Mouse (Mus musculus): ENCODE data around the gene Camsap1. TPM values are rescaled to one million over a fixed set of nuclear protein-coding genes. Genes with fewer than 3 reads are reported as not detected.

Camsap1 gene
- polyA plus RNA-seq, 1 experiment from 2014 or later = 6.0 TPM

DNA sequence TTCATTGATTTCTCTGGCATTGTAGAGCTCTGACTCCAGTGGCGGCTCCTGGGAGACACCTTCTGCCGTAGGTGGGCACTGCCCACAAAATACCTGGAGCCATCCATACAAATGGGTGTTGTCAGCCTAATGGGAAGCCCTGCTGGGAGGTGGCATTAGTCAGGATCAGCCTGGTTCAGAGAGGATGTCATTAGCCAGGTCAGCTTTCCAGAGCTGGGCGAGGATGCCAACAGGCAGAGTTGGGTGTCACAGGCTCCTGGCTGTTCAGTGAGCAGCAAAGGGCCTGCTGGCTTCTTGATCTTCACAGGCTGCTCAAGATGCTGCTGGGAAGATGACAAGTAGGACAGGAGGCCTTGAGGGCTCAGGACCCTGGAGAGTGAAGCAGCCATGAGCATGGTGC is 98.3 kb downstream of the Camsap1 start:
- H3K36me3 ChIP-seq (ENCODE audit: control insufficient read depth, insufficient read depth) = no peaks in the 10 kb centered on the region
- no peak overlapping the region for H3K4me2 ChIP-seq (ENCODE audit: low read depth, low read length)
- H3K4me3 ChIP-seq (ENCODE audit: low read length) = no peak overlapping the region
- H3K9me3 ChIP-seq (replicated peaks; ENCODE audit: control insufficient read depth, low read length) = no peaks in the 10 kb centered on the region
- WGBS = 83% methylated on average over 3 of the region's 3 CpGs
- no peaks in the 10 kb centered on the region for H3K4me1 ChIP-seq (ENCODE audit: control insufficient read depth, insufficient read depth, low read length)
- no peak overlapping the region for H3K27ac ChIP-seq (ENCODE audit: low read length)
- no peak for ATAC-seq (replicated peaks; ENCODE audit: extremely low read depth, insufficient read depth, low FRiP score)
- H3K27me3 ChIP-seq (ENCODE audit: control insufficient read depth, insufficient read depth, low read length) = peaks cover 7% of the 10 kb centered on the region; the same call in 1 of the 2 replicates
- no peak overlapping the region for H3K9ac ChIP-seq (ENCODE audit: low read length)

DNA sequence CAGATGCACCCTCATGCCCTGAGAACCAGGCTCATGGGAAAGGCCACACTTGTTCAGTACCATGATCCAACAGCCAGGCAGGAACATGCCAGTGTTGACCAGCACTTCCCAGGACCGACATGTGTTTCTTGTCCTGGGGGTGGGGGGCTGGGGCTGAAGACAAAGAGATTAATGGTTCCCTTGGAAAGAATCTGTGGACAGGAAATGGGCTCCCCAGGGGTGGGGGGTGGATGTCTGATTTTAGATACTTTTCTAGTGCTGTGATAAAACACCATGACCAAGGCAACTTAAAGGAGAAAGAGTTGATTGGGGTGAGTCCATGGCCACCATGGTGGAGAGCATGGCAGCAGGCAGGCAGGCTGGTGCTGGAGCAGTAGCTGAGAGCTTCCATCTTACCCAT is 100.8 kb downstream of the Camsap1 start:
- 29% methylated on average over 1 of the region's 1 CpGs for WGBS
- no peak for ATAC-seq (replicated peaks; ENCODE audit: extremely low read depth, insufficient read depth, low FRiP score)
- H3K4me2 ChIP-seq (ENCODE audit: low read depth, low read length) = no peak overlapping the region
- H3K4me3 ChIP-seq (ENCODE audit: low read length) = no peak overlapping the region
- H3K9me3 ChIP-seq (replicated peaks; ENCODE audit: control insufficient read depth, low read length) = no peaks in the 10 kb centered on the region
- no peak overlapping the region for H3K9ac ChIP-seq (ENCODE audit: low read length)
- H3K36me3 ChIP-seq (ENCODE audit: control insufficient read depth, insufficient read depth) = no peaks in the 10 kb centered on the region
- no peak overlapping the region for H3K27ac ChIP-seq (ENCODE audit: low read length)
- peaks cover 30% of the 10 kb centered on the region for H3K27me3 ChIP-seq (ENCODE audit: control insufficient read depth, insufficient read depth, low read length)
- no peaks in the 10 kb centered on the region for H3K4me1 ChIP-seq (ENCODE audit: control insufficient read depth, insufficient read depth, low read length)

DNA sequence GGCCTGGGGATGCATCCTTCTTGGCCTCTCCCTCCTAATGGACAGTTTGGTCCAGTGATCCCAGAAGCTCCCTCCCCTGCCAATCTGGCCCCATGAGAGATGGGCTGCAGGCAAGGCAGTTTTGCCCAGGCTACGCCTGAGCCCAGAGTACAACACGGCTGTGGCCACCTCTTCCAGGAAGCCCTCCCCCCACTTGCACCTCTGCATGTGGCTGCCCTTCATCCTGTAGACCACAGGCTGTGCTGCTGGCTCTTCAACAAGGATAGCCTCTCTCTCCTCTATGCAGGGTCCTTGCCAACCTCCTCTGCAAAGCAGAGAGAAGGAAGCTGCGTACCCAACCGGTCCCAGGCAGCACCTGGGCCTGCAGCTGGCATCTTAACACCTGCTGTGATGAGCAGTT is 104.0 kb downstream of the Camsap1 start:
- Histone ChIP-seq H3K9me3 (replicated peaks; ENCODE audit: control insufficient read depth, low read length) (peaks cover 6% of the 10 kb centered on the region; the same call in 1 of the 2 replicates), H3K27ac (ENCODE audit: low read length) (no peak overlapping the region), H3K4me2 (ENCODE audit: low read depth, low read length) (no peak overlapping the region), H3K9ac (ENCODE audit: low read length) (no peak overlapping the region), H3K4me1 (ENCODE audit: control insufficient read depth, insufficient read depth, low read length) (no peaks in the 10 kb centered on the region), H3K4me3 (ENCODE audit: low read length) (no peak overlapping the region), H3K36me3 (ENCODE audit: control insufficient read depth, insufficient read depth) (no peaks in the 10 kb centered on the region), H3K27me3 (ENCODE audit: control insufficient read depth, insufficient read depth, low read length) (peaks cover 42% of the 10 kb centered on the region)
- no peak for ATAC-seq (replicated peaks; ENCODE audit: extremely low read depth, insufficient read depth, low FRiP score)
- 53% methylated on average over 4 of the region's 4 CpGs for WGBS

DNA sequence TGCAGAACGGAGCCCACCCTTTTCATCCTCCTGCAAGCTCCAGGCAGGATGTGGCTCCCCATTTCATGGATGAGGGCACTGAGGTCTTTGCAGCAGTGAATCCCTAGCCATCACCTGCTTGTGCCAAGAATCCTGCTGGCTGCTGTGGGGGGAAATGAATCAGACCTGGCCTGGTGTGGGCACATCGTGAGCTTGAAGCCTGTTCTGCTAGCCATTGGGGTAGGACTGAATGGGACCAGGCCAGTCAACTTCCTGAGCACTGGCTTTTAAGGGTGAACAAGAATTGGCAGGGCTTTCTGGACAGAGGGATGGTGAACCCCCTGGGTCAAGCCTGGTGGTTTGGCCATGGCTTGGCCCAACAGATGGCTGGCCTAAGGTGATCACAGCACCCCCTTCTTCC is 104.6 kb downstream of the Camsap1 start:
- H3K4me3 ChIP-seq (ENCODE audit: low read length) = no peak overlapping the region
- peaks cover 42% of the 10 kb centered on the region for H3K27me3 ChIP-seq (ENCODE audit: control insufficient read depth, insufficient read depth, low read length)
- no peak overlapping the region for H3K4me2 ChIP-seq (ENCODE audit: low read depth, low read length)
- H3K4me1 ChIP-seq (ENCODE audit: control insufficient read depth, insufficient read depth, low read length) = no peaks in the 10 kb centered on the region
- H3K36me3 ChIP-seq (ENCODE audit: control insufficient read depth, insufficient read depth) = no peaks in the 10 kb centered on the region
- ATAC-seq (replicated peaks; ENCODE audit: extremely low read depth, insufficient read depth, low FRiP score) = no peak
- no peak overlapping the region for H3K27ac ChIP-seq (ENCODE audit: low read length)
- peaks cover 6% of the 10 kb centered on the region; the same call in 1 of the 2 replicates for H3K9me3 ChIP-seq (replicated peaks; ENCODE audit: control insufficient read depth, low read length)
- no peak overlapping the region for H3K9ac ChIP-seq (ENCODE audit: low read length)
- 70% methylated on average over 2 of the region's 2 CpGs for WGBS

DNA sequence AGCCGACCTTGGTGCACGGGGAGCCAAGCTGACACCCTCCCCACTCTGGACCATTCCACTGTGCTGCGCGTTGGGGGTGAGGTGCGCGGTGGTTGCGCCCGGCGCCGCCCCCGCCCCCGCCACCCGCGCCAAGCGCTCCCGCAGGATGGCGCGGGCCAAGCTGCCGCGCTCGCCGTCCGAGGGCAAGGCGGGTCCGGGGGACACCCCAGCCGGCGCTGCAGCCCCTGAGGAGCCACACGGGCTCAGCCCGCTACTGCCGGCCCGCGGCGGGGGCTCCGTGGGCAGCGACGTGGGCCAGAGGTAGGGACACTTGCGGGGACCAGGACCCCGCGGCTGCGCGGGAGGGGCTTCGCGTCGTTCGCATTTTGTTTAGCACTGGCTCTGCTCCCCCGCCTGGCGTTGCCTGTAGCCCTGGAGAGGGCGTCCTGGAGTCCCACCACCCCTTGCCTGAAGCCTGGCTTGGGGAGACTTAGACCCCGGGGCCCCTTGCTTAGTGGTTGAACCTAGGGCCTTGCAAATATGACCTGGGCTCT is 105.3 kb downstream of the Camsap1 start:
- H3K27ac ChIP-seq (ENCODE audit: low read length) = no peak overlapping the region
- 2% methylated on average over 44 of the region's 49 CpGs for WGBS
- H3K27me3 ChIP-seq (ENCODE audit: control insufficient read depth, insufficient read depth, low read length) = peaks cover 45% of the 10 kb centered on the region
- H3K4me3 ChIP-seq (ENCODE audit: low read length) = peak overlapping the region; percentile 32
- no peak overlapping the region for H3K9ac ChIP-seq (ENCODE audit: low read length)
- H3K4me1 ChIP-seq (ENCODE audit: control insufficient read depth, insufficient read depth, low read length) = no peaks in the 10 kb centered on the region
- H3K9me3 ChIP-seq (replicated peaks; ENCODE audit: control insufficient read depth, low read length) = peaks cover 6% of the 10 kb centered on the region; the same call in 1 of the 2 replicates
- no peak for ATAC-seq (replicated peaks; ENCODE audit: extremely low read depth, insufficient read depth, low FRiP score)
- H3K4me2 ChIP-seq (ENCODE audit: low read depth, low read length) = peak overlapping the region; percentile 48
- no peaks in the 10 kb centered on the region for H3K36me3 ChIP-seq (ENCODE audit: control insufficient read depth, insufficient read depth)

DNA sequence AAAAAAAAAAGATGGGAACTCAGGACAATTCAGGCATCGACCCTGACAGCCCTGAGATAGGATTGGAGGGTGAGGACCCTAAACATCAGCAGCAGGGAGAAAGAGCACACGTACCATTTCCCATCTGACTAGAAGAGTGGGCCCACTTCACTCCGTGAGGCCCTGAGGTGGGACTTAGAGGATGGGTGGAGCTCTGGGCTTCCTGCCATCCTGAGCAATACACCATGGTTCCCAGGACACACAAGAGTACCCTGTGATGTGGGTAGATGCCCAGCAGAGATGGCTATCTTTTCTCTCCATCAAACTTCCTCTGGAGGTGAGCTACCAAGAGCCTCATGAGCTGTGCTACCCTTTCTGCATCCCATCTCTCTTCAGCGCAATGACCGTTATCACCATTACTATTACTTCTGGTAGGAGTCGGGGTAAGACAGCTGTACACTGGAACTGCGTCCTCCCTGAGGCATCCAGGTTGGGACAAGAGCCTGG is 105.8 kb downstream of the Camsap1 start:
- H3K9ac ChIP-seq (ENCODE audit: low read length) = no peak overlapping the region
- peaks cover 46% of the 10 kb centered on the region for H3K27me3 ChIP-seq (ENCODE audit: control insufficient read depth, insufficient read depth, low read length)
- H3K4me3 ChIP-seq (ENCODE audit: low read length) = peak overlapping the region; percentile 32
- H3K36me3 ChIP-seq (ENCODE audit: control insufficient read depth, insufficient read depth) = no peaks in the 10 kb centered on the region
- H3K4me2 ChIP-seq (ENCODE audit: low read depth, low read length) = peak overlapping the region; percentile 48
- 29% methylated on average over 7 of the region's 7 CpGs for WGBS
- no peak overlapping the region for H3K27ac ChIP-seq (ENCODE audit: low read length)
- peaks cover 6% of the 10 kb centered on the region; the same call in 1 of the 2 replicates for H3K9me3 ChIP-seq (replicated peaks; ENCODE audit: control insufficient read depth, low read length)
- no peaks in the 10 kb centered on the region for H3K4me1 ChIP-seq (ENCODE audit: control insufficient read depth, insufficient read depth, low read length)
- ATAC-seq (replicated peaks; ENCODE audit: extremely low read depth, insufficient read depth, low FRiP score) = no peak

Other genes starting within 250 kb of the Camsap1 start
- gene Obp2b, start 246.3 kb downstream of the Camsap1 start, polyA plus RNA-seq (2015; fragmentation: Nextera tagmentation; extraction: Ambion mirVana) = not detected in 2 replicates
- not detected in 2 replicates for gene Lcn3, start 217.7 kb downstream of the Camsap1 start, polyA plus RNA-seq (2015; fragmentation: Nextera tagmentation; extraction: Ambion mirVana)
- gene Lcn11, start 206.3 kb downstream of the Camsap1 start, polyA plus RNA-seq (2015; fragmentation: Nextera tagmentation; extraction: Ambion mirVana) = not detected in 2 replicates
- gene Gm13539, start 201.0 kb downstream of the Camsap1 start, polyA plus RNA-seq (2015; fragmentation: Nextera tagmentation; extraction: Ambion mirVana) = 0.26 TPM in 1 of 2 replicates, not detected in the other
- not detected in 2 replicates for gene Glt6d1, start 167.4 kb downstream of the Camsap1 start, polyA plus RNA-seq (2015; fragmentation: Nextera tagmentation; extraction: Ambion mirVana)
- not detected in 2 replicates for gene Lcn9, start 160.1 kb downstream of the Camsap1 start, polyA plus RNA-seq (2015; fragmentation: Nextera tagmentation; extraction: Ambion mirVana)
- not detected in 2 replicates for gene Sohlh1, start 136.0 kb downstream of the Camsap1 start, polyA plus RNA-seq (2015; fragmentation: Nextera tagmentation; extraction: Ambion mirVana)
- gene Kcnt1, start 119.5 kb downstream of the Camsap1 start, polyA plus RNA-seq (2015; fragmentation: Nextera tagmentation; extraction: Ambion mirVana) = 0.13 TPM in 1 of 2 replicates, not detected in the other
- 114 and 116 TPM in 2 replicates for gene Ubac1, start 38.5 kb upstream of the Camsap1 start, polyA plus RNA-seq (2015; fragmentation: Nextera tagmentation; extraction: Ambion mirVana)
- 6.9 and 8.0 TPM in 2 replicates for gene Nacc2, start 139.9 kb upstream of the Camsap1 start, polyA plus RNA-seq (2015; fragmentation: Nextera tagmentation; extraction: Ambion mirVana)
- gene Lhx3, start 225.0 kb upstream of the Camsap1 start, polyA plus RNA-seq (2015; fragmentation: Nextera tagmentation; extraction: Ambion mirVana) = not detected in 2 replicates

All from heart, embryonic 16.5 days (tissue).